Mouse (Mus musculus): ENCODE measurements around the gene Klhl7.

Gene Klhl7

DNA sequence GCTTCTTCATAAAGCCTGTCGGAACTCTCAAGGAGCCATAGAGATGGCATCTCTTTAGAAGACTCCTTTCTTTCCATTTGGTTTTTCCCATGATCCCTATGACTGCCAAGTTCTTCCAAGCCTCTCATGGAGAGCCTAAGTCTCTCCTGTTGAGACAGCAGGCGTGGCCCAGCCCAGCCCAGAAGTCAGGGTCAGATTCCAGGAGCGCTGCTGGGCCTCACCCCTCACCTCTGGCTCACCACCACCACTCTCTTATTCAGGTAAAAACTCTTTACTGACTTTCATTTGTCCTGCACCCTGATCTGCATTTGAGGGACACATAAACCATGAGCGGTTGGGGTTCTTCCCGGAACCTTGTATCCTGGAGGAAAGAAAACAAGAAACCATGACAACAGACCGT lies 69.5 kb downstream of the Klhl7 start:
- in situ Hi-C loops (cut with MseI, MboI) = no loop called here

DNA sequence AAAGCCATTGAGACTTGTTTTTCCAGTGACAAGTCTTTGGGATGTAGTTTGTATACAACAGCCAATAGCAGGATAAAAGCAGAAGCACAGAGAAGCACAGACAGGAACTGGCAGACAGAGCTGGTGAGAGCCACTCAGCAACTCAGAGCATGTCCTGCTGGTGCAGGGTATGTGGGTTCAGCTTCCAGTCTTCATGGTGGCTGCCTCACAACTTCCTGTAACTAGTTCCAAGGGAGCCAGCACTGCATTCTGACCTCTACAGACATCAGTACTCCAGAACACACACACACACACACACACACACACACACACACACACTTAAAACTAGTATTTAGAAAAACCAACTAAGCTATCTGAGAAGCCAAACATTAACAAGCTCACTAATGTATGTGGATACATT lies 71.7 kb downstream of the Klhl7 start:
- in situ Hi-C loops (cut with MseI, MboI) = no loop called here

DNA sequence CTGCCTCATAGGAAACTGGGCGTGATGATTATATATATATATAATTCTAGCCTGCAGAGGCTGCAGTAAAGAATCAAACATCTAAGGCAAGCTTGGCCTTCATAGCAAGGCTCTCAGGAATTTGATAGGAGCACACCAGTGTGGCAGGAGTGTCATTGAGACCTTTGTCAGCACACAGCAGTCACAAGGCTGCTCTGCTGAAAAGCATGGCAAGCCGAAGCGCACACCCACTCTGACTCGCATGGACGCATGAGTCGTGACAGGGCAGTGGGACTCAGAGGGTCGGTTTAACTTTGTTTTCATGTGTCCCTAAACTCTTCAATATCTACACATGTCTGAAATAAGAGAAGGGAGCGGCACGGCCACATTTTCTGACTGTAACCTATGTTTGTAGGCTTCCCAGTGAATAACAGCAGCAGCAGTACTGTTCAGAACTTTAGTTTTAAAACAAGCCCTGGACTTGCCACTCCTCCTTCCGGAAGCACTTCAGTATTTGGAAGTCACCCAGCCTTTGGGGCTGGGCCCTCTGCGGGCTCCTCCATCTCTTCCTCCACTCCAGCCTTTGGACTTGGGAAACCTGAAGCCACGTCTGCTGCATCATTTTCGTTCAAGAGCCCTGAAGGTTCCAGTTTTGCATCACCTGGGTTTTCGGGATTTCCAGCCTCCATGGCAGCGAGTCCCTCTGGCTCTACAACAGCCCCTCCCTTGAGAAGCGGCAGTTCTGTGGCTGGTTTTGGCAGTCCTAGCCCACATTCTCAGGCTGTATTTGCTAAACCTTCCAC lies 81.3 kb downstream of the Klhl7 start:
- in situ Hi-C loops (cut with MseI, MboI) = no loop called here

DNA sequence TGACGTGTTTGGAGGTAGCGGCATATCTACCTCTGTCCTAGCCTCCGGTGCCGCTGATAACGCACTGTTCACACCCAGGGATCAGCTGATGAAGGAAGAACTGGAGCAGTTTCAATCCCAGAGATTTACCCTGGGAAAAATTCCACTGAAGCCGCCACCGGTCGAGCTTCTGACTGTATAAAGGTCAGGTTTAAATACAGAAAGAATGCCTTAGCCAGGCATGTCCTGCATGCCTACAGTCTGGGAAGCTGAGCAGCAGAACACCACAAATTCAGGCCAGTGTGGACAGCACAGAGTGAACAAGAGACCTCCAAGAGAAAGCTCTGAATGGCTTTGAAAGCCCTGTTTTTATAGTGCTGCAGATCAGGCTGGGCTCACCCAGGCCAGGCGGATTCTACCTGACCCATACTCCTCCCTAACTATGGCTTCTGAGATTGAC lies 81.9 kb downstream of the Klhl7 start:
- in situ Hi-C loops (cut with MseI, MboI) = no loop called here

DNA sequence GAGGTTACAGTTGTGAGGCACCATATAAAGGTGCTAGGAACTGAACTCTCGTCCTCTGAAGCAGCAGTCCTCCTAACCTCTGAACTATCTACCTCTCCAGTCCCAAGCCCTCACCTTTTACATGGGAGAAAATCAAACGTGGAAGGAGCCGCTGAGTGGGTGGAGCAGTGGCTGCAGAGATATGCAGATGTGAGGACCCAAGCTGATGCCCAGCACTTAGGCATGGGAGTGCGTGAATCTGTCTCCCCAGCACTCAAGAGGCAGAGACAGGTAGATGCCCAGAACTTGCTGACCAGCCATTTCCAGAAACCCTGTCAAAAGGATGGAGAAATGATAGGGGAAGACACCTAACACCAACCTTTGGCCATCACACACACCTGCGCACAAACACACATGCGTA lies 82.7 kb downstream of the Klhl7 start:
- in situ Hi-C loops (cut with MseI, MboI) = no loop called here

DNA sequence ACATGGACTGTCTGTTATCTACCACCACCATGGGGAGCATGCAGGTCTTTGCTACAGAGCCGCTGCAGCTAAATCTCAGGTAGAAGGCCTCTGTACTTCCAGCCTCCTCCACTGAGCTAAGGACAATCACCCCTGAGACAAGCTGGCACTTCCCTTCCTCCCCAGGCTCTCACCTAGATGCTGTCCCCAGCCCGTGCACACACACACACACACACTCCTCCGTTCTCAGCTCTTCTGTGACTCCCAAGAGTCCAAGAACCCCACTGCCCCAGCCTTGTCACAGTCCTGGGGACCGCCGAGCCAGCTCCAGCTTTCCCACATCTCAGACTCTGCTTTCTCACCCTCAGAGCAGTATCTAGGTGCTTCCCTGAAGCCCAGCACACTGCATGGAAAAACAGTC lies 83.6 kb downstream of the Klhl7 start:
- in situ Hi-C loops (cut with MseI, MboI) = no loop called here

DNA sequence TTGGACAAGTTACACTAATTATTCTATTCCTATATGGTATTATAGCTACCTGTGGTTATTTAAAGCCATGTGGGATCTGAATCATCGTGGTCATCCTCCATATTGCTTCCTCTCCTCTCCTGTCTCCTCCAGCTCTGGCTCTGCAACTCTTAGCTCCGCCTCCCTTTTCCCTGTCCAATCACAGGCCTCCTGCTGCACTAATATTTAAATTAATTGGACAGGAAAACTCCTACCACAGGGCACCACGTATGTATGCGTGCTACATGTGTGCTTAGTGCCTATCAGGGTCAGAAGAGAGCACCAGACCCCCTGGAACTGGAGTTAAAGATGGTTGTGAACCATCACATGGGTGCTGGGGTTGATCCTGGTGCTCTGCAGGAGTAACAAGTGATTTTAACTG lies 88.1 kb downstream of the Klhl7 start:
- in situ Hi-C loops (cut with MseI, MboI) = no loop called here

DNA sequence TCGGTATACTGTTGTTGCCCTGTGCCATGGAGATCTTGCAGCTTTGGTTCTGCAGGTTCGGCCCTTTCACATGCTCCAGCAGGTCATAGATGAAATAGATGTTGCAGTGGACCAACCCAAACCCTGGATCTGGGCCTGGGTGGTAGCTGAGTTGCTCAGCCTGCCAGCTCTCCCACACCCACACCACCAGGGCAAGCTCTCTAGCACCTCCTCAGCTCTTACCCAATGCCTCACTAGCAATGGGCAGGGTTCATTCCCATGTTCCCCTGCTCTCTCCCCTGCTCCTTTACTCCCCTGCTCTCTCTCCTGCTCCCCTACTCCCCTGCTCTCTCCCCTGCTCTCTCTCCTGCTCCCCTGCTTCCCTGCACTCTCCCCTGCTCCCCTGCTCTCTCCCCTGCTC lies 91.4 kb downstream of the Klhl7 start:
- in situ Hi-C loops (cut with MseI, MboI) = no loop called here

DNA sequence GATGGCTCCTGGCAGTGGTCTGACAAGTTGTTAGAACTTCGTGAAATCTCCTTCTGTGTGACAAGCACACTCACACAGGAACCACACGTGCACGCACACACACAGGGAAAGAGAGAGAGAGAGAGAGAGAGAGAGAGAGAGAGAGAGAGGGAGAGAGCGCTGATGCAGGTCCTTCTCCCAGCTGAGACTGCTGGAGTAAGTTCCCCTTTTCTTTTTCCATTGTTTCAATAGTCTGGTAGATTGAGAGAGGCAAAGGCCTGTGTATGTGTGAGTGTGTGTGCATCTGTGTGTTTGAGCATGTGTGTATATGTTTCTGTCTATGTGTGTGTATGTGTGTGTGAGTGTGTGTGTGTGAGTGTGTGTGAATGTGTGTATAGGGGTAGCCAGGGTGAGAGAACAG lies 100.6 kb downstream of the Klhl7 start:
- in situ Hi-C loops (cut with MseI, MboI) = no loop called here

DNA sequence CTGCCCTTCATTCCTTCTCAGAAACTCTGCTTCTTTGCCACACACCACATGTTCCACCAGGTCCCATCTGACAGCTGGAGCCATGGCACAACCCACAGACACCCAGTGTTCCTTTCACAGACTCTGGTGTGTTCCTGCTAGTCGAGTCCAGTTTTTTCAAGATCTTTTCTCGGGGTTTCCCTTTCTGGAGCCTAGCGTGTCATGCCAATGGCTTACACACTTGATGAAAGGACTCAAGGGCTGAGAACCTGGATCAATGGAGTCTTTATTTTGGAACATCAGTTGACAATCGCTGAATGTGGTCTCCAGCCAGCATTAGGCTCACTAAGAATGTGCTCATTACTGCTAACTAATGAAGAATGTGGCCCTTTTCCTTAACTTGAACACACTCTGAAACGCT lies 102.1 kb downstream of the Klhl7 start:
- in situ Hi-C loops (cut with MseI, MboI) = no loop called here

DNA sequence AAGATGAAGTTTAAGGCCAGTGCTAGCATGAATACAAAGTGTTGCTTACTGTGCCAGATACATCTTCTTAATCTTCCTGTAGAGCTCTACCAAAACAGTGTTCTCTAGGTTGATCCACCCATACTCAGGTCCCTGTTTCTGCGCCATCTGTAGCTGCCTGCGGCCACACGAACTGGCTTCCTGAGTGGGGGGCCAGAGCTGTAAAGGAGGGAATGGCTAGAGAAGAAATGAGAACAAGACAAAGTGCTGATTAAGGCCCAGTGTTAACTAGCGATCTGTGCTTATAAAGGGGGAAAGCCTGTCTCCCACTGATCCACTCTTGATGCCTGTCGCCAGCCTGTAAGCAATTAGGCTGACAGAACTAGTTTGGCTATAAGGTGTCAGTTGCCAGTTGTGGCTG lies 102.9 kb downstream of the Klhl7 start:
- in situ Hi-C loops (cut with MseI, MboI) = no loop called here

DNA sequence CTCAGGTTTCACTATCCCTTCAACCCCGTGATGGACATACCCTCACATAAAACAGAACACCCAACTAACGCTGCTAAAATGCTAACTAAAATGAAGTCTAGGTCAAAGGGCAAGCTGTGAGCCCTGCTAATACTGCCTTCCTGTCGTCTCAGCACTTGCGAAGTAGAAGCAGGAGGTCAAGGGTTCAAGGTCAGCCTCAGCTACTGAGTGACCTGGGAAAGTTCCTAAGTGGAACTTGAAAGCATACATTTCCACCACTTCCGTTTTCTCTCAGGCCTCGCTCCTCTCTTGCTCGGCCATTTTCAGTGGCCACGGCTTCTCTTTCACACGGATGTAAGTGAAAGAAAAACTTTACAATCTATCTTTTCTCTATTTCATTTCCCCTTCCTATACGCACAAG lies 107.6 kb downstream of the Klhl7 start:
- in situ Hi-C loops (cut with MseI, MboI) = no loop called here

DNA sequence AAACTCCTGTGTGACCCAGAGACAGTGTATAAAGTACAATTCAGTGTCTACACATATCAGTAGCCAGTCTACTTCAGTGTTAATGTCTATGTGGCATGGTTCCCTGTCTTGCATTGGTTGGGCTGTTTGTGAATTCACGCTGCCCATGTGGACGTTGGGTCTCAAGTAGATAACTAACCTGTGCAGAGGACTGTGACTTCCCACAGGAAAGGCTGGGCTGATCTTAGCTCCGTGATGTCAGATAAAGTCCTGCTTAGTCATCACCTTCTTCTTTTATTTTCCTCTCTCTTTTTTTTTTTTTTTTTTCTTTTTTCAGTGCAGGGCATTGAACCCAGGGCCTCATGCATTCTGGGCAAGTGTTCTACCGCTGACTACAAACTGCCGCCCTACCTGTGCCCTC lies 108.1 kb downstream of the Klhl7 start:
- in situ Hi-C loops (cut with MseI, MboI) = no loop called here
